Mouse (Mus musculus) embryonic facial prominence, embryonic 11.5 days (tissue): Measurements from ENCODE around the gene Wfikkn2. TPM values are rescaled to one million over a fixed set of nuclear protein-coding genes. Genes with fewer than 3 reads are reported as not detected.

ENCODE experiments used
- ATAC-seq: fragments of 200-750 bp; cut with Nextera tagmentation; replicated peaks from 2 replicates; pipeline ENCODE4 v1.8.0; 2017; ENCODE audit warnings: low read depth; ENCODE audit not compliant: insufficient number of reproducible peaks, low FRiP score, low TSS enrichment
- DNase-seq: peaks from one replicate; pipeline ENCODE4 v3.0.0-alpha.2; 2015; ENCODE audit warnings: low spot score
- H3K27ac ChIP-seq: fragments of 300-500 bp; sonication (generic); replicated peaks from 2 replicates; pipeline ENCODE4 v1.5.1; 2014; ENCODE audit warnings: mild to moderate bottlenecking, low read depth, low read length, control low read depth
- H3K27me3 ChIP-seq: fragments of 300-500 bp; sonication (generic); 2 replicates; pipeline ENCODE4 v1.6.1; 2014; ENCODE audit warnings: mild to moderate bottlenecking, low read length, moderate library complexity, mixed read lengths; ENCODE audit not compliant: control insufficient read depth, insufficient read depth
- H3K36me3 ChIP-seq: fragments of 300-500 bp; sonication (generic); replicated peaks from 2 replicates; pipeline ENCODE4 v1.6.1; 2014; ENCODE audit warnings: low read depth, mild to moderate bottlenecking, low read length, moderate library complexity, mixed read lengths; ENCODE audit not compliant: control insufficient read depth, insufficient read depth
- H3K4me1 ChIP-seq: fragments of 300-500 bp; sonication (generic); 2 replicates; pipeline ENCODE4 v1.6.1; 2014; ENCODE audit warnings: low read length, mixed read lengths; ENCODE audit not compliant: control insufficient read depth, insufficient read depth
- H3K4me2 ChIP-seq: fragments of 300-500 bp; sonication (generic); 2 replicates; pipeline ENCODE4 v1.6.1; 2014; ENCODE audit warnings: low read depth, mild to moderate bottlenecking, control low read depth, low read length, moderate library complexity
- H3K4me3 ChIP-seq: fragments of 300-500 bp; sonication (generic); 2 replicates; pipeline ENCODE4 v1.5.1; 2014; ENCODE audit warnings: low read depth, low read length, control low read depth
- H3K9ac ChIP-seq: fragments of 300-500 bp; sonication (generic); replicated peaks from 2 replicates; pipeline ENCODE4 v1.6.1; 2014; ENCODE audit warnings: mild to moderate bottlenecking, control low read depth, low read length
- H3K9me3 ChIP-seq: fragments of 300-500 bp; sonication (generic); replicated peaks from 2 replicates; pipeline ENCODE4 v1.6.1; 2016; ENCODE audit warnings: mild to moderate bottlenecking, low read length, inconsistent platforms, mixed read lengths; ENCODE audit not compliant: control insufficient read depth
- WGBS: fragments of 180-500 bp; shearing (Covaris S2); extraction: QIAGEN DNeasy Blood & Tissue Kit; methylation state at CpG from one replicate; pipeline ENCODE4 v1.1.7; 2014; 5-methylcytosine and 5-hydroxymethylcytosine counted together
- polyA plus RNA-seq: library from polyadenylated mRNA; unstranded; fragments of >200 nt; fragmentation: Nextera tagmentation; extraction: Ambion mirVana; gene quantifications from 2 replicates; pipeline ENCODE4 v1.2.1, GENCODE M21; 2014

Gene Wfikkn2
- polyA plus RNA-seq, 1 experiment from 2014 or later = 4.2 TPM

GRCm38 (mm10) chr11:94202106-94202505 lies 43.7 kb downstream of the Wfikkn2 start:
- no peak overlapping the region for H3K27ac ChIP-seq
- no peak overlapping the region for H3K4me3 ChIP-seq
- ATAC-seq (no peak), DNase-seq (no peak)
- no peak overlapping the region for H3K4me2 ChIP-seq
- no peaks in the 10 kb centered on the region for H3K9me3 ChIP-seq
- WGBS = 81% methylated on average over 5 of the region's 5 CpGs
- H3K4me1 ChIP-seq = no peaks in the 10 kb centered on the region
- no peaks in the 10 kb centered on the region for H3K27me3 ChIP-seq
- H3K36me3 ChIP-seq = no peaks in the 10 kb centered on the region
- H3K9ac ChIP-seq = no peak overlapping the region

- Histone ChIP-seq H3K36me3 (no peaks in the 10 kb centered on the region), H3K27me3 (no peaks in the 10 kb centered on the region), H3K4me1 (no peaks in the 10 kb centered on the region), H3K9ac (no peak overlapping the region), H3K27ac (no peak overlapping the region), H3K9me3 (no peaks in the 10 kb centered on the region), H3K4me3 (no peak overlapping the region), H3K4me2 (no peak overlapping the region)
- 76% methylated on average over 4 of the region's 4 CpGs for WGBS
- ATAC-seq = no peak
- no peak for DNase-seq
Observed at GRCm38 (mm10) chr11:94200422-94200821, 45.4 kb downstream of the Wfikkn2 start.

GRCm38 (mm10) chr11:94199771-94200170 lies 46.0 kb downstream of the Wfikkn2 start:
- Histone ChIP-seq H3K9ac (no peak overlapping the region), H3K4me2 (no peak overlapping the region), H3K27me3 (no peaks in the 10 kb centered on the region), H3K4me1 (no peaks in the 10 kb centered on the region), H3K4me3 (no peak overlapping the region), H3K9me3 (no peaks in the 10 kb centered on the region), H3K27ac (no peak overlapping the region), H3K36me3 (no peaks in the 10 kb centered on the region)
- WGBS = 76% methylated on average over 2 of the region's 2 CpGs
- DNase-seq = no peak
- ATAC-seq = no peak

GRCm38 (mm10) chr11:94198405-94199146 lies 47.2 kb downstream of the Wfikkn2 start:
- DNase-seq (no peak), ATAC-seq (no peak)
- no peak overlapping the region for H3K27ac ChIP-seq
- H3K4me3 ChIP-seq = no peak overlapping the region
- H3K4me2 ChIP-seq = no peak overlapping the region
- H3K9ac ChIP-seq = no peak overlapping the region
- 82% methylated on average over 7 of the region's 7 CpGs for WGBS
- no peaks in the 10 kb centered on the region for H3K9me3 ChIP-seq
- no peaks in the 10 kb centered on the region for H3K36me3 ChIP-seq
- no peaks in the 10 kb centered on the region for H3K27me3 ChIP-seq
- H3K4me1 ChIP-seq = no peaks in the 10 kb centered on the region

GRCm38 (mm10) chr11:94196311-94196710 lies 49.5 kb downstream of the Wfikkn2 start:
- Histone ChIP-seq H3K9me3 (no peaks in the 10 kb centered on the region), H3K27ac (no peak overlapping the region), H3K9ac (no peak overlapping the region), H3K27me3 (no peaks in the 10 kb centered on the region), H3K36me3 (no peaks in the 10 kb centered on the region), H3K4me2 (no peak overlapping the region), H3K4me3 (no peak overlapping the region), H3K4me1 (no peaks in the 10 kb centered on the region)
- ATAC-seq (no peak), DNase-seq (no peak)
- 82% methylated on average over 3 of the region's 3 CpGs for WGBS

- no peak overlapping the region for H3K4me2 ChIP-seq
- H3K27ac ChIP-seq = no peak overlapping the region
- ATAC-seq (no peak), DNase-seq (no peak)
- no peaks in the 10 kb centered on the region for H3K4me1 ChIP-seq
- WGBS = 77% methylated on average over 2 of the region's 2 CpGs
- no peaks in the 10 kb centered on the region for H3K27me3 ChIP-seq
- H3K9ac ChIP-seq = no peak overlapping the region
- H3K36me3 ChIP-seq = no peaks in the 10 kb centered on the region
- H3K4me3 ChIP-seq = no peak overlapping the region
- H3K9me3 ChIP-seq = no peaks in the 10 kb centered on the region
Observed at GRCm38 (mm10) chr11:94193109-94193508, 52.7 kb downstream of the Wfikkn2 start.

GRCm38 (mm10) chr11:94190665-94191064 lies 55.1 kb downstream of the Wfikkn2 start:
- H3K4me3 ChIP-seq = no peak overlapping the region
- H3K27ac ChIP-seq = no peak overlapping the region
- H3K36me3 ChIP-seq = no peaks in the 10 kb centered on the region
- no peak for ATAC-seq
- whole genome bisulfite sequencing = 68% methylated on average over 5 of the region's 5 CpGs
- H3K9ac ChIP-seq = no peak overlapping the region
- no peak overlapping the region for H3K4me2 ChIP-seq
- H3K27me3 ChIP-seq = no peaks in the 10 kb centered on the region
- no peaks in the 10 kb centered on the region for H3K9me3 ChIP-seq
- H3K4me1 ChIP-seq = no peaks in the 10 kb centered on the region
- no peak for DNase-seq

- Histone ChIP-seq H3K4me3 (no peak overlapping the region), H3K36me3 (no peaks in the 10 kb centered on the region), H3K9me3 (no peaks in the 10 kb centered on the region), H3K9ac (no peak overlapping the region), H3K27me3 (no peaks in the 10 kb centered on the region), H3K4me1 (no peaks in the 10 kb centered on the region), H3K27ac (no peak overlapping the region), H3K4me2 (no peak overlapping the region)
- ATAC-seq = no peak; the same call in 1 of the 2 replicates
- WGBS = 67% methylated on average over 10 of the region's 10 CpGs
- no peak for DNase-seq
Observed at GRCm38 (mm10) chr11:94189579-94189978, 56.2 kb downstream of the Wfikkn2 start.
